Mouse (Mus musculus) stomach, postnatal 0 days (tissue): ENCODE results near the gene Rhbdl1. TPM values are rescaled to one million over a fixed set of nuclear protein-coding genes. Genes with fewer than 3 reads are reported as not detected.

Source experiments
- ATAC-seq: fragments of 200-750 bp; cut with Nextera tagmentation; 2 replicates; pipeline ENCODE4 v1.8.0; 2017; ENCODE audit not compliant: low FRiP score, low TSS enrichment
- DNase-seq: peaks from one replicate; pipeline ENCODE4 v3.0.0-alpha.2; 2016; ENCODE audit warnings: low spot score
- H3K27ac ChIP-seq: fragments of 300-500 bp; sonication (generic); replicated peaks from 2 replicates; pipeline ENCODE4 v1.5.1; 2014; ENCODE audit warnings: mild to moderate bottlenecking, control low read depth
- H3K27me3 ChIP-seq: fragments of 300-500 bp; sonication (generic); 2 replicates; pipeline ENCODE4 v1.6.1; 2014; ENCODE audit warnings: low read length; ENCODE audit not compliant: control insufficient read depth, insufficient read depth
- H3K36me3 ChIP-seq: fragments of 300-500 bp; sonication (generic); 2 replicates; pipeline ENCODE4 v1.6.1; 2014; ENCODE audit warnings: low read length, mixed read lengths; ENCODE audit not compliant: control insufficient read depth, insufficient read depth
- H3K4me1 ChIP-seq: fragments of 300-500 bp; sonication (generic); replicated peaks from 2 replicates; pipeline ENCODE4 v1.6.1; 2014; ENCODE audit warnings: antibody characterized with exemption; ENCODE audit not compliant: control insufficient read depth, insufficient read depth
- H3K4me2 ChIP-seq: fragments of 300-500 bp; sonication (generic); replicated peaks from 2 replicates; pipeline ENCODE4 v1.6.1; 2014; ENCODE audit warnings: low read depth, mild to moderate bottlenecking, control low read depth, moderate library complexity
- H3K4me3 ChIP-seq: fragments of 300-500 bp; sonication (generic); 2 replicates; pipeline ENCODE4 v1.5.1; 2014; ENCODE audit warnings: low read depth, low read length, control low read depth
- H3K9ac ChIP-seq: fragments of 300-500 bp; sonication (generic); 2 replicates; pipeline ENCODE4 v1.6.1; 2014; ENCODE audit warnings: mild to moderate bottlenecking, low read length, control low read depth, mixed read lengths
- H3K9me3 ChIP-seq: fragments of 300-500 bp; sonication (generic); 2 replicates; pipeline ENCODE4 v1.6.1; 2016; ENCODE audit warnings: low read length; ENCODE audit not compliant: control insufficient read depth
- CTCF ChIP-seq: IDR thresholded peaks from 2 replicates; pipeline ENCODE4 v1.5.1; 2016; ENCODE audit warnings: antibody characterized with exemption, low read depth, mild to moderate bottlenecking, moderate library complexity
- EP300 ChIP-seq: optimal IDR thresholded peaks from 2 replicates; pipeline ENCODE3; 2016; ENCODE audit warnings: antibody characterized with exemption
- WGBS: fragments of 180-500 bp; shearing (Covaris S2); extraction: QIAGEN DNeasy Blood & Tissue Kit; methylation state at CpG from one replicate; pipeline ENCODE4 v1.1.7; 2014; 5-methylcytosine and 5-hydroxymethylcytosine counted together
- polyA plus RNA-seq: library from polyadenylated mRNA; unstranded; fragments of >200 nt; fragmentation: Nextera tagmentation; extraction: Ambion mirVana; gene quantifications from 2 replicates; pipeline ENCODE4 v1.2.1, GENCODE M21; 2015

Rhbdl1 gene
- 3.1 and 4.3 TPM in 2 replicates for polyA plus RNA-seq

DNA sequence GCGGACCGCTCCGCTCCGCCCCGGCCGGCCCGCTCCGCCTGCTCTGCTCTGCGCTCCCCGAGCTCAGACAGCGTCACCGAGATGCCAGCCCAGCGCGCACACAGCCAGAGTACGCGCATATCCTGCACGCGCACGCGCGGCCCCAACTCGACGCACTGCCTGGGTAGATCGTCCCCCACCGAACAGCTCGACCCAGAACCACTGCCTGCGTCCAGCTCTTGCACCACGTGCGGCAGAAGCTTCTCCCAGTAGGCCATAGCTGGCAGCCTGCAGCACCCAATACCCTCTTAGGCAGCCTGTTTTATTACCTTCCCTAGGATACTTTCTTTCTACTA lies at the start of gene Rhbdl1:
Gene Rhbdl1, minus strand, starts transcription at position 220 of the 335 bp plus-strand sequence.
- H3K27me3 ChIP-seq = no peaks in the 10 kb centered on the region
- H3K9ac ChIP-seq = peak within 1 kb of the TSS; percentile 60
- TF ChIP-seq CTCF = no peak
- TF ChIP-seq EP300 = no peak
- H3K4me2 ChIP-seq = peak within 1 kb of the TSS; percentile 75
- H3K27ac ChIP-seq = peak within 1 kb of the TSS; percentile 63
- ATAC-seq = peak; percentile 2; the same call in 1 of the 2 replicates
- H3K9me3 ChIP-seq = no peaks in the 10 kb centered on the region
- peaks cover 21% of the 10 kb centered on the region for H3K4me1 ChIP-seq
- peaks cover 31% of the 10 kb centered on the region for H3K36me3 ChIP-seq
- 1% methylated on average over 28 of the region's 29 CpGs for WGBS
- peak; percentile 79 for DNase-seq
- peak within 1 kb of the TSS; percentile 37 for H3K4me3 ChIP-seq

DNA sequence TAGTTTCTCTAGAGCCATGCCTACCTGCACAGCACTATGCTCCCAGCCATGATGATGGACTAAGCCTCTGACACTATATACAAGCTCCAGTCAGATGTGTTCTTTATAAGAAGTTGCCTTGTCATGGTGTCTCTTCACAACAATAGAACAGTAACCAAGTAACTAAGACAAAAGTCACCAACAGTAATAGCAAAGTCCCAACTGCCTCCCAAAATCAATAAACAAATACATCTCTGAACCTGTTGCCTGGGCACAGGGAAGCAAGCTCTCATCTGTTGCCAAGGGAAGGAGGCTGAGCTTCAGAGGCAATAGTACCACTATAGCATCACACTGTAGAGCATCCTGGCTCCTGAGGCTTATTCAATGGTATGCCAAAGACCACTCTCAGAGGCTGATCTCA lies 49.7 kb upstream of the Rhbdl1 start:
- Histone ChIP-seq H3K9me3 (no peaks in the 10 kb centered on the region), H3K27me3 (no peaks in the 10 kb centered on the region), H3K4me3 (no peak overlapping the region), H3K4me1 (no peaks in the 10 kb centered on the region), H3K36me3 (peaks cover 16% of the 10 kb centered on the region), H3K27ac (no peak overlapping the region), H3K4me2 (no peak overlapping the region), H3K9ac (no peak overlapping the region)
- DNase-seq (no peak), ATAC-seq (no peak)
- TF ChIP-seq EP300 (no peak), CTCF (no peak)

DNA sequence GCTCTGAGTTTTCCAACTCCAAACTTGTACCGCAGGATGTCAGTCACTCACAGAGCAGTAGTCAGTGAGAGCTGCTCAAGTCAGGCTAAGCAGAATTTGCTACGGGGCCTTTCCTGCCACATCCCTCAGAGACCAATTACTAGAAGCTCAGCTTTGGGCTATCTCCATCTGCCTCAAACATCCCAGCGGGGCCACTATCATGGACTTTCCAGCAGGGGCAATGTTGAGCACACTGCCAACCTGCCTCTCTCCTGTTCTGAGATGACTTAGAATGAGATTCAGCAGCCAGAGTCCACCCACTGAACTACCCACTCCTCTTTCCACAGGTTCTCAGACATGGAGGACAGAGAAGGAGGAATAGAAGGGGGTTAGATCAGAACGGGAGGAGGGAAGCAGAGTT lies 48.5 kb upstream of the Rhbdl1 start:
- TF ChIP-seq EP300 (no peak), CTCF (peak; percentile 64)
- Histone ChIP-seq H3K9me3 (no peaks in the 10 kb centered on the region), H3K27ac (no peak overlapping the region), H3K4me2 (no peak overlapping the region), H3K36me3 (peaks cover 16% of the 10 kb centered on the region), H3K4me1 (no peaks in the 10 kb centered on the region), H3K4me3 (no peak overlapping the region), H3K9ac (no peak overlapping the region), H3K27me3 (no peaks in the 10 kb centered on the region)
- 73% methylated on average over 4 of the region's 4 CpGs for WGBS
- ATAC-seq = peak; percentile 18; the same call in 1 of the 2 replicates
- no peak for DNase-seq

- no peak for ATAC-seq
- WGBS = 93% methylated on average over 3 of the region's 3 CpGs
- no peak for DNase-seq
- no peaks in the 10 kb centered on the region for H3K4me1 ChIP-seq
- H3K4me3 ChIP-seq = no peak overlapping the region
- peaks cover 16% of the 10 kb centered on the region for H3K36me3 ChIP-seq
- no peak overlapping the region for H3K9ac ChIP-seq
- no peaks in the 10 kb centered on the region for H3K9me3 ChIP-seq
- no peak for TF ChIP-seq EP300
- TF ChIP-seq CTCF = no peak; the same call in 1 of the 2 replicates
- H3K27ac ChIP-seq = no peak overlapping the region
- no peaks in the 10 kb centered on the region for H3K27me3 ChIP-seq
- H3K4me2 ChIP-seq = no peak overlapping the region
Measured at GRCm38 (mm10) chr17:25883824-25884223, 46.7 kb upstream of the Rhbdl1 start.

GRCm38 (mm10) chr17:25883268-25883667 lies 46.2 kb upstream of the Rhbdl1 start:
- TF ChIP-seq CTCF (no peak), EP300 (no peak)
- H3K27ac ChIP-seq = no peak overlapping the region
- H3K4me3 ChIP-seq = no peak overlapping the region
- H3K36me3 ChIP-seq = peaks cover 18% of the 10 kb centered on the region
- no peak overlapping the region for H3K9ac ChIP-seq
- no peaks in the 10 kb centered on the region for H3K9me3 ChIP-seq
- no peak for DNase-seq
- no peaks in the 10 kb centered on the region for H3K27me3 ChIP-seq
- no peak overlapping the region for H3K4me2 ChIP-seq
- WGBS = 83% methylated on average over 8 of the region's 8 CpGs
- no peaks in the 10 kb centered on the region for H3K4me1 ChIP-seq
- ATAC-seq = no peak

DNA sequence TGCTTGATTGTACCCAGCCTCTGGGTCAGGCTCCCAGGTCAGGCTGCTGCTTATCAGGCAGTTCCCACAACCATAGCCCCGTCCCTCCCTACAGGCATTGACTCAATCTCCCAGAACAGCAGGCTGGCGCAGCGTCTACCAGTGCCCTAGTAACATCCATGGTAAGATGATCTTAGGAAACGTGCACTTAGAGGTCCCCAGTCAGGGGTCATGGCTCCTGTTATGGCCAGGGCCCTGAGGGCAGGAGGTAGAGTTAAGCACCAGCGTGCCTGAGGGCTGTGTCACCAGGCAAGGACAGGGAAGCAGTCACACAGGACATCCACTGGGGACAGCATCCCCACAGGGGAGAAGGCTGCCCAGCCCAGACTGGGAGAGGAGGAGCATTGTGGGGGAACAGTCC lies 45.2 kb upstream of the Rhbdl1 start:
- DNase-seq = no peak
- TF ChIP-seq EP300 (no peak), CTCF (peak; percentile 28; the same call in 1 of the 2 replicates)
- Histone ChIP-seq H3K36me3 (peaks cover 19% of the 10 kb centered on the region; the same call in 1 of the 2 replicates), H3K4me2 (no peak overlapping the region), H3K4me3 (no peak overlapping the region), H3K27ac (no peak overlapping the region), H3K9me3 (no peaks in the 10 kb centered on the region), H3K27me3 (no peaks in the 10 kb centered on the region), H3K9ac (no peak overlapping the region; the same call in 1 of the 2 replicates), H3K4me1 (no peaks in the 10 kb centered on the region)
- ATAC-seq = no peak
- WGBS = 53% methylated on average over 5 of the region's 5 CpGs
